Mouse (Mus musculus): Measurements from ENCODE around the gene Plekhg3.

Gene Plekhg3

GRCm38 (mm10) chr12:76585028-76585427 is 54.3 kb downstream of the Plekhg3 start:
- DNase-seq (ENCODE audit: low read depth): no peak

- no peak for DNase-seq (ENCODE audit: low read depth)
Observed at GRCm38 (mm10) chr12:76587357-76587756, 56.7 kb downstream of the Plekhg3 start.

GRCm38 (mm10) chr12:76589531-76589930 is 58.8 kb downstream of the Plekhg3 start:
- no peak for DNase-seq (ENCODE audit: low read depth)

GRCm38 (mm10) chr12:76591037-76591436 is 60.3 kb downstream of the Plekhg3 start:
- no peak for DNase-seq (ENCODE audit: low read depth)

GRCm38 (mm10) chr12:76592213-76592612 is 61.5 kb downstream of the Plekhg3 start:
- DNase-seq (ENCODE audit: low read depth): peak; percentile 73

GRCm38 (mm10) chr12:76593254-76593653 is 62.6 kb downstream of the Plekhg3 start:
- DNase-seq (ENCODE audit: low read depth): no peak

GRCm38 (mm10) chr12:76593839-76594322 is 63.2 kb downstream of the Plekhg3 start:
- DNase-seq (ENCODE audit: low read depth): peak; percentile 12

GRCm38 (mm10) chr12:76594556-76594955 is 63.9 kb downstream of the Plekhg3 start:
- DNase-seq (ENCODE audit: low read depth): no peak

GRCm38 (mm10) chr12:76595830-76596229 is 65.1 kb downstream of the Plekhg3 start:
- no peak for DNase-seq (ENCODE audit: low read depth)

GRCm38 (mm10) chr12:76596292-76597023 is 65.8 kb downstream of the Plekhg3 start:
- peak; percentile 58 for DNase-seq (ENCODE audit: low read depth)

- no peak for DNase-seq (ENCODE audit: low read depth)
Observed at GRCm38 (mm10) chr12:76597577-76598100, 66.9 kb downstream of the Plekhg3 start.

- no peak for DNase-seq (ENCODE audit: low read depth)
Observed at GRCm38 (mm10) chr12:76598196-76598928, 67.7 kb downstream of the Plekhg3 start.

GRCm38 (mm10) chr12:76603779-76604178 is 73.1 kb downstream of the Plekhg3 start:
- DNase-seq (ENCODE audit: low read depth): no peak

- no peak for DNase-seq (ENCODE audit: low read depth)
Observed at GRCm38 (mm10) chr12:76604546-76604945, 73.9 kb downstream of the Plekhg3 start.

GRCm38 (mm10) chr12:76605837-76606236 is 75.1 kb downstream of the Plekhg3 start:
- no peak for DNase-seq (ENCODE audit: low read depth)

- DNase-seq (ENCODE audit: low read depth): no peak
Observed at GRCm38 (mm10) chr12:76608241-76608640, 77.5 kb downstream of the Plekhg3 start.

- DNase-seq (ENCODE audit: low read depth): no peak
Observed at GRCm38 (mm10) chr12:76608997-76609565, 78.4 kb downstream of the Plekhg3 start.

- no peak for DNase-seq (ENCODE audit: low read depth)
Observed at GRCm38 (mm10) chr12:76612621-76613020, 81.9 kb downstream of the Plekhg3 start.

GRCm38 (mm10) chr12:76614868-76615579 is 84.3 kb downstream of the Plekhg3 start:
- DNase-seq (ENCODE audit: low read depth): no peak

GRCm38 (mm10) chr12:76615580-76615937 is 84.9 kb downstream of the Plekhg3 start:
- DNase-seq (ENCODE audit: low read depth): no peak

- no peak for DNase-seq (ENCODE audit: low read depth)
Observed at GRCm38 (mm10) chr12:76618175-76618574, 87.5 kb downstream of the Plekhg3 start.

- DNase-seq (ENCODE audit: low read depth): no peak
Observed at GRCm38 (mm10) chr12:76619847-76620246, 89.2 kb downstream of the Plekhg3 start.

Measured in naive thymus-derived CD4-positive, alpha-beta T cell, adult 2 months (primary cell).